Mouse (Mus musculus): ENCODE results near the gene Mccc2. TPM values are rescaled to one million over a fixed set of nuclear protein-coding genes. Genes with fewer than 3 reads are reported as not detected.

Gene Mccc2
- total RNA-seq, 2 experiments from 2014 or later = 23.9 to 26.2 TPM

GRCm38 (mm10) chr13:99947417-99947816 is 68.0 kb downstream of the Mccc2 start:
- no peak for DNase-seq (ENCODE audit: low spot score in 2 of 2)
- intact Hi-C loops (cut with DNase I) = no loop called here

DNA sequence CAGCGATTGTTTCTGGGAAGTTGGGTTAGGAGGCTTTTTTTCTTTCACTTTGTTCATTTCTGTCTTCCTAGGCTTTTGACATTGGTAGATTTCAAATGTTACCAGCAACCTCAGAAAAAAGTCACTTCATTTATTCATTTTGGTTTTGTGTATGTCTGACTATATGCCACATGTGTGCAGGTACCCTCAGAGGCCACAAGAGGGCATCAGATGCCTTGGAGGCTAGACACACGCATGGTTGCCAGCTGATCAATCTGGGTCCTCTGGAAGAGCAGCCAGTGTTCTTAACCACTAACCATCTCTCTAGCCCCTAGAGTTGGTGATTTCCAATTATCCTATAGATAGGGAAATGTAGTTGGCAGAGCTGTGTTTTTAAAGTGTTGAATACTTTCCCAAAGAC is 71.9 kb downstream of the Mccc2 start:
- no peak for DNase-seq (ENCODE audit: low spot score in 2 of 2)
- intact Hi-C loops (cut with DNase I) = no loop called here

GRCm38 (mm10) chr13:99940601-99941000 is 74.8 kb downstream of the Mccc2 start:
- DNase-seq (ENCODE audit: low spot score in 2 of 2) = peak; percentile 20 to 37
- intact Hi-C loops (cut with DNase I) = no loop called here

DNA sequence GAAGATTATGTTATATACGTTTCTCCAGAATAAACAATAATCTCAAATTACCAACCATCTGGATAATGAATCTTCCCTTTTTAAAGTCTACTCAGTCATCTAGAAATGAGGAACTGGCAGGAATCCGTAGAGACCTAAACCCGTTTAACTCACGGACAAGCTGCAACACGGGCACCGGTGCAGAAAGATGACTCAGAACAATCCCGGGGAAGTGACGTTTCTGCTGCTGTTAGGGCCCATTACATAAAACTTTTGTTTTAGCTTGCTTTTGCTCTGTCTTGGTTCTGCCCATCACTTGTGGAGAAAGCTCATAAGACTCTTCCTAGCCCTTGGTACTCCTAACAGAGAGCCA is 76.1 kb downstream of the Mccc2 start:
- DNase-seq (ENCODE audit: low spot score in 2 of 2) = no peak
- intact Hi-C loops (cut with DNase I) = no loop called here

DNA sequence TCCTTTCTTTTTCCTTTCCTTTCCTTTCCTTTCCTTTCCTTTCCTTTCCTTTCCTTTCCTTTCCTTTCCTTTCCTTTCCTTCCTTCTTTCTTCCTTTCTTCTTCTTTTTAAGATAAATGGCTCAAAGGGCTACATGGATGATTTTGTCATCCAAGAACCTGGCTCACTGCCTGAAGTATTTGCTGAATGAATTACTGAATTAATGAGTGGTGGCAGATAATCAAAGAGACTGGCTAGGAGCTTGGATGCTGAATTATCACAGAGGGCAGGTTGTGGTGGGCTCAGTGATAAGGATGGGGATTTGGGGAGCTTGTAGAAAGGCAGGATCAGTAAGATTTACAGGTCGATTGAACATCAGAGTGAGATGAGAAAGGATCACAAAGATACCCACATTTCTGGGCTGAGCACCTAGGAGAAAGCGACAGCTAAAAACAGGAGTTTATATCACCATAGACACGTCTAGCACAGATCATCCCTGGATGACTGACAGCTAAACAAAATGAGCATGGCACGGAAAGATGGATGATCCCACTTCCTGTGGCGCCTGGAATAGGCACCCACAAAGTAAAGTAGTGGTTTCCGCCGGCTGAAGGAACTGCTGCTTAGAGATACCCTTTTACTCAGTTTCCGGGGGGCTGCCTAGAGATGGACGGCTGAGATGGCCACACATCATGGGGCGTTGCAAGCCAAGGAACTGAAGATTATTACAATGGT is 76.7 kb downstream of the Mccc2 start:
- DNase-seq (ENCODE audit: low spot score in 2 of 2) = no peak
- intact Hi-C loops (cut with DNase I) = no loop called here

- intact Hi-C loops (cut with DNase I) = no loop called here
- DNase-seq (ENCODE audit: low spot score in 2 of 2) = no peak
Observed at GRCm38 (mm10) chr13:99937741-99938140, 77.7 kb downstream of the Mccc2 start.

- no peak for DNase-seq (ENCODE audit: low spot score in 2 of 2)
- intact Hi-C loops (cut with DNase I) = no loop called here
Observed at GRCm38 (mm10) chr13:99932406-99932805, 83.0 kb downstream of the Mccc2 start.

GRCm38 (mm10) chr13:99931502-99931901 is 83.9 kb downstream of the Mccc2 start:
- DNase-seq (ENCODE audit: low spot score in 2 of 2) = no peak

GRCm38 (mm10) chr13:99926249-99926648 is 89.2 kb downstream of the Mccc2 start:
- intact Hi-C loops (cut with DNase I) = no loop called here
- DNase-seq (ENCODE audit: low spot score in 2 of 2) = no peak

More at GRCm38 (mm10) chr13:99931502-99931901, 83.9 kb downstream of the Mccc2 start:
- intact Hi-C loops (cut with DNase I) = no loop called here

- no peak for DNase-seq (ENCODE audit: low spot score in 2 of 2)
- intact Hi-C loops (cut with DNase I) = no loop called here
Observed at GRCm38 (mm10) chr13:99915632-99916031, 99.8 kb downstream of the Mccc2 start.

DNA sequence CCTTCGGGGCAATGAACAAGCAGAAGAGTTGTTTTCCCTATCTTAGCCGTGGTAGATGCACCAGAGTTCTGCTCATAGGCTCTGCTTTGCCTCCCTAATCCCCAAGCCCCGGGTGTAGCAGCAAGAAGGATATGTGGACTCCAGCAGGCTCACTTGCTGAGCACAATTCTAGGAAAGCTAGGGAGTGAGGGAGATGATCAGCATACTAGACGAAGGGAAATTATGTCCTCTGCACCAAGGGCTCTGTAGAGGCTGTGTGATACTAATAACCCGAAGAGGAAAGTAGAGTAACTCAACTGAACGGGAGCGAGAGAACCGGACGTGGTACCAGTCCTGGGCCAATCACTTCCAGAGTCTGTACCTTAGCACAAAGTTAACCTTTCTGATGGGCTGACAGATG is 114.5 kb downstream of the Mccc2 start, which contains the start of gene Cartpt:
Gene Cartpt (minus strand): TSS at position 127 of the 400 bp plus-strand sequence.
- intact Hi-C loops (cut with DNase I) = no loop called here
- no peak for DNase-seq (ENCODE audit: low spot score in 2 of 2)

DNA sequence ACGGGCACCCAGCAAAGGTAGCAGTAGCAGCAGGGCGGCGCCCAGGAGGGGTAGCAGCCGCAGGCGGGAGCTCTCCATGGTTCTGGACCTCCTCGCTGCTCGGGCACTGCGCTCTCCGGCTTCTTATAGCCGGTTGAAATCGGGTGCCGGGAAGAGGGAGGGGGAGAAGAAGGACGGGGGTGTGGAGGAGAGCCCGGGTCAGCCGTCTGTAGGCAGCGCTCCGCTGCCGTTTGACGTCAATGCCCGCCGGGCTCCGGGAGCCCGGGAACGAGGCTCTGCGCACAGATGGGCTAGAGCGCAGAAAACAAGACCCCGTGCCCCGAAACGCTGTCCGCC is 114.9 kb downstream of the Mccc2 start:
- intact Hi-C loops (cut with DNase I) = no loop called here

GRCm38 (mm10) chr13:99899670-99900556 is 115.5 kb downstream of the Mccc2 start:
- intact Hi-C loops (cut with DNase I) = no loop called here
- no peak for DNase-seq (ENCODE audit: low spot score in 2 of 2)

More for the DNA sequence above, 114.9 kb downstream of the Mccc2 start:
- DNase-seq (ENCODE audit: low spot score in 2 of 2) = no peak

GRCm38 (mm10) chr13:99898816-99899215 is 116.6 kb downstream of the Mccc2 start:
- DNase-seq (ENCODE audit: low spot score in 2 of 2) = no peak
- intact Hi-C loops (cut with DNase I) = no loop called here

Other genes with a start within 250 kb of the Mccc2 start
- 10 to 100 TPM; 42.9 to 43.9 TPM for gene Cartpt, start 114.5 kb downstream of the Mccc2 start, total RNA-seq (2021)
- gene Bdp1, start 88.4 kb upstream of the Mccc2 start, total RNA-seq (2021) = 10 to 100 TPM; 36.0 to 38.5 TPM
- gene Serf1, start 92.4 kb upstream of the Mccc2 start, total RNA-seq (2021) = 10 to 100 TPM; 29.5 to 35.2 TPM
- gene Smn1, start 109.2 kb upstream of the Mccc2 start, total RNA-seq (2021) = 10 to 100 TPM; 32.3 to 34.6 TPM
- gene Naip2, start 186.5 kb upstream of the Mccc2 start, total RNA-seq (2021) = under 1 TPM; 0.24 to 0.34 TPM
- gene Naip5, start 230.7 kb upstream of the Mccc2 start, total RNA-seq (2021) = under 1 TPM; 0.15 to 0.24 TPM